Mouse (Mus musculus): ENCODE measurements around the gene Lipt2. TPM values are rescaled to one million over a fixed set of nuclear protein-coding genes. Genes with fewer than 3 reads are reported as not detected.
A peak's percentile ranks its signal among the peaks of the same experiment; 100 is the strongest.

Lipt2 gene
- total and polyA plus RNA-seq, 3 experiments = 3.0 to 12.9 (median 6.0) TPM

GRCm38 (mm10) chr7:100170756-100171155 lies 11.7 kb downstream of the Lipt2 start:
- DNase-seq = no peak

GRCm38 (mm10) chr7:100176269-100176668 lies 17.2 kb downstream of the Lipt2 start, which contains the start of gene Kcne3:
TSS of gene Kcne3 (plus strand) at chr7:100176502.
- DNase-seq = no peak

GRCm38 (mm10) chr7:100178016-100178890 lies 19.2 kb downstream of the Lipt2 start:
- DNase-seq = peak; percentile 71

GRCm38 (mm10) chr7:100178891-100179233 lies 19.8 kb downstream of the Lipt2 start:
- DNase-seq = no peak

- no peak for DNase-seq
These were observed 20.3 kb downstream of the Lipt2 start for GRCm38 (mm10) chr7:100179394-100179793.

- DNase-seq = no peak
These were observed 20.8 kb downstream of the Lipt2 start for GRCm38 (mm10) chr7:100179836-100180407.

GRCm38 (mm10) chr7:100181176-100181575 lies 22.1 kb downstream of the Lipt2 start:
- no peak for DNase-seq

- no peak for DNase-seq
These were observed 22.5 kb downstream of the Lipt2 start for GRCm38 (mm10) chr7:100181614-100182013.

GRCm38 (mm10) chr7:100182388-100182787 lies 23.3 kb downstream of the Lipt2 start:
- no peak for DNase-seq

GRCm38 (mm10) chr7:100187601-100188000 lies 28.5 kb downstream of the Lipt2 start:
- DNase-seq = peak; percentile 25

GRCm38 (mm10) chr7:100190167-100190566 lies 31.1 kb downstream of the Lipt2 start:
- no peak for DNase-seq

GRCm38 (mm10) chr7:100190778-100191177 lies 31.7 kb downstream of the Lipt2 start:
- DNase-seq = peak; percentile 47

GRCm38 (mm10) chr7:100201191-100201590 lies 42.1 kb downstream of the Lipt2 start:
- no peak for DNase-seq

- DNase-seq = no peak
These were observed 44.5 kb downstream of the Lipt2 start for GRCm38 (mm10) chr7:100203616-100204015.

- no peak for DNase-seq
These were observed 45.8 kb downstream of the Lipt2 start for GRCm38 (mm10) chr7:100204871-100205270.

GRCm38 (mm10) chr7:100206144-100206543 lies 47.1 kb downstream of the Lipt2 start:
- DNase-seq = no peak

GRCm38 (mm10) chr7:100207886-100208285 lies 48.8 kb downstream of the Lipt2 start:
- peak; percentile 28 for DNase-seq

Other genes with a start within 250 kb of the Lipt2 start
- gene Rnf169, start 178.8 kb upstream of the Lipt2 start, total RNA-seq (2021) = 10 to 100 TPM; 13.0 to 13.8 TPM
- 3.7 and 5.0 TPM in 2 replicates for gene Rnf169, start 178.8 kb upstream of the Lipt2 start, polyA plus RNA-seq (2012; rRNA removed)
- gene Chrdl2, start 153.1 kb upstream of the Lipt2 start, total RNA-seq (2021) = not detected
- gene Chrdl2, start 153.1 kb upstream of the Lipt2 start, polyA plus RNA-seq (2012; rRNA removed) = 0.33 TPM in 1 of 2 replicates, not detected in the other
- 10 to 100 TPM; 22.4 to 23.3 TPM for gene Pold3, start 37.7 kb upstream of the Lipt2 start, total RNA-seq (2021)
- gene Pold3, start 37.7 kb upstream of the Lipt2 start, polyA plus RNA-seq (2012; rRNA removed) = 2.4 and 4.1 TPM in 2 replicates
- gene Kcne3, start 17.2 kb downstream of the Lipt2 start, total RNA-seq (2021) = 1 to 10 TPM in 1 of 2 experiments, under 1 TPM in 1; 0.84 to 1.6 TPM
- 1.6 and 2.7 TPM in 2 replicates for gene Kcne3, start 17.2 kb downstream of the Lipt2 start, polyA plus RNA-seq (2012; rRNA removed)
- gene Pgm2l1, start 68.1 kb downstream of the Lipt2 start, total RNA-seq (2021) = 1 to 10 TPM; 4.1 to 5.6 TPM
- gene Pgm2l1, start 68.1 kb downstream of the Lipt2 start, polyA plus RNA-seq (2012; rRNA removed) = 2.6 and 2.9 TPM in 2 replicates
- under 1 TPM; 0.23 to 0.79 TPM for gene P4ha3, start 126.2 kb downstream of the Lipt2 start, total RNA-seq (2021)
- gene P4ha3, start 126.2 kb downstream of the Lipt2 start, polyA plus RNA-seq (2012; rRNA removed) = 0.26 and 0.52 TPM in 2 replicates
- 10 to 100 TPM; 16.5 to 20.3 TPM for gene C2cd3, start 213.0 kb downstream of the Lipt2 start, total RNA-seq (2021)
- gene C2cd3, start 213.0 kb downstream of the Lipt2 start, polyA plus RNA-seq (2012; rRNA removed) = 16.9 and 17.7 TPM in 2 replicates
- gene Ppme1, start 213.0 kb downstream of the Lipt2 start, total RNA-seq (2021) = 10 to 100 TPM; 60.9 to 69.9 TPM
- 110 and 131 TPM in 2 replicates for gene Ppme1, start 213.0 kb downstream of the Lipt2 start, polyA plus RNA-seq (2012; rRNA removed)

Measured in adrenal gland, adult 2 months (tissue).